Mouse (Mus musculus): ENCODE measurements around the gene Cfap100. TPM values are rescaled to one million over a fixed set of nuclear protein-coding genes. Genes with fewer than 3 reads are reported as not detected.

Cfap100 gene
- polyA plus RNA-seq, 1 experiment from 2014 or later = 3.1 TPM

DNA sequence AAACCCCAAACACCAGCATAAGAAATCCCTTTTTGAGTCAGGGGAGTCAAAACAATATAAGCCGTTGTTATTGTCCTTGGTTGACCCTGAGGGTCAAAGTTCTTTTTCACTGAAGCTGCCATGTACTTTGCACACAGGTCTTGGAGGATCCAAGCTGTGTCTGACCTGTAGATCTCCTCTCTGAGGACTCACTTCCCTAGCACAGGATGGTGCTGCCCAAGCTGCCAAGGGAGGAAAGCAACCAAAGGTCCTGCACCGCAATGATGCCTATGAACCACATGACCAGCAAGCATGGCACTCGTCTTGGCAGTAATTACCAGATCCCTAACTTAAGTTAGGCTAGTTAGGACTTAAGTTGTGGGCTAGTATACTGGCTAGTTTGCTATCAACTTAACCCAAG, 3.2 kb downstream of the Cfap100 start:
- Histone ChIP-seq H3K36me3 (ENCODE audit: poor library complexity, severe bottlenecking) (no peaks in the 10 kb centered on the region), H3K9me3 (replicated peaks) (no peaks in the 10 kb centered on the region), H3K9ac (no peak overlapping the region), H3K27ac (no peak overlapping the region), H3K4me2 (no peak overlapping the region), H3K4me3 (no peak overlapping the region), H3K27me3 (peaks cover 14% of the 10 kb centered on the region), H3K4me1 (peaks cover 23% of the 10 kb centered on the region)
- ATAC-seq = no peak
- 89% methylated on average over 3 of the region's 3 CpGs for WGBS

DNA sequence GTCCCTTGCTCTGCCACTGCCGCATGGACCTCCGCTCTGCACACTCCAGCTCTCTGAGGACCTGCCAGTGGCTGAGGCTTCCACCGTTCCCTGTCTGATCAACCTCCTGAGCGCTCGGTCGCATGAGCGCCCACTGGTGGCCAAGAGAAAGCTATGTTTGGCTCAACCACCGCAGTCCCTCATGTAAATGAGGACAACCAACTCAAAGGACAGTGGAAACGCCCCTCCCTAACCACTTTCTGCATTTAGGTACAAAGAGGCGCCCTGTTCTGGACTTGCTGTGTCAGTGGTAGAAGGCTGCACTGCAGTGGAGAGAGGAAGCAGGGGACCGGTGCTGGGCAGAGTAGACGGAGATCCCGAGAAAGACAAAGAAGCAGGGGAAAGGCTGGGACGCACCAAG, 6.0 kb downstream of the Cfap100 start:
- peak overlapping the region; percentile 48 for H3K9ac ChIP-seq
- no peak overlapping the region for H3K27ac ChIP-seq
- H3K4me2 ChIP-seq = peak overlapping the region; percentile 55
- H3K4me3 ChIP-seq = peak overlapping the region; percentile 23
- no peaks in the 10 kb centered on the region for H3K36me3 ChIP-seq (ENCODE audit: poor library complexity, severe bottlenecking)
- WGBS = 3% methylated on average over 14 of the region's 14 CpGs
- H3K4me1 ChIP-seq = peaks cover 11% of the 10 kb centered on the region; the same call in 1 of the 2 replicates
- ATAC-seq = peak; percentile 90
- H3K9me3 ChIP-seq (replicated peaks) = no peaks in the 10 kb centered on the region
- peaks cover 10% of the 10 kb centered on the region for H3K27me3 ChIP-seq

- Histone ChIP-seq H3K9me3 (replicated peaks) (no peaks in the 10 kb centered on the region), H3K4me1 (no peaks in the 10 kb centered on the region), H3K4me2 (no peak overlapping the region), H3K27me3 (no peaks in the 10 kb centered on the region), H3K4me3 (no peak overlapping the region), H3K9ac (no peak overlapping the region), H3K27ac (no peak overlapping the region), H3K36me3 (ENCODE audit: poor library complexity, severe bottlenecking) (no peaks in the 10 kb centered on the region)
- no peak for ATAC-seq
- WGBS = 84% methylated on average over 7 of the region's 7 CpGs
These were observed 16.7 kb downstream of the Cfap100 start for GRCm38 (mm10) chr6:90411926-90412325.

DNA sequence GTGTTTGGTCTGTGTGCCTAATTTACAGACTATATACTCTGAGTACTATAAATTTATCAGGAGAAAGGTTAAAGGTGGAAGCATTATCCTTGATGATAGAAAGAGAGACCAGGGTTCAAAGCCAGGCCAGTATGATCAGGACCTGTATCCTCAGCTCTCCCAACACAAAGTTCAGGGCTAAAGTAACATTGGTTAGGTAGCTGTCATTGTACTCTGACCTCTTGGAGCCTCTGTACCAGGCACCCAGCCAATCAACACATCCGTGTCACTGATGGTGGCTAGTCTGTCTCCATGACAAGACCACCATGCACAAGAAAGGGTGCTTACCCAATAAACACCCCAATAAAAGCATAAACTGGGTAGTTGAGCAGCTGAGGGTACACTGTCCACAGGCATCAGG, 17.6 kb downstream of the Cfap100 start:
- Histone ChIP-seq H3K9me3 (replicated peaks) (no peaks in the 10 kb centered on the region), H3K27me3 (no peaks in the 10 kb centered on the region), H3K4me1 (no peaks in the 10 kb centered on the region), H3K27ac (no peak overlapping the region), H3K36me3 (ENCODE audit: poor library complexity, severe bottlenecking) (peaks cover 5% of the 10 kb centered on the region), H3K9ac (no peak overlapping the region), H3K4me3 (no peak overlapping the region), H3K4me2 (no peak overlapping the region)
- ATAC-seq = no peak
- 73% methylated on average over 1 of the region's 1 CpGs for WGBS

DNA sequence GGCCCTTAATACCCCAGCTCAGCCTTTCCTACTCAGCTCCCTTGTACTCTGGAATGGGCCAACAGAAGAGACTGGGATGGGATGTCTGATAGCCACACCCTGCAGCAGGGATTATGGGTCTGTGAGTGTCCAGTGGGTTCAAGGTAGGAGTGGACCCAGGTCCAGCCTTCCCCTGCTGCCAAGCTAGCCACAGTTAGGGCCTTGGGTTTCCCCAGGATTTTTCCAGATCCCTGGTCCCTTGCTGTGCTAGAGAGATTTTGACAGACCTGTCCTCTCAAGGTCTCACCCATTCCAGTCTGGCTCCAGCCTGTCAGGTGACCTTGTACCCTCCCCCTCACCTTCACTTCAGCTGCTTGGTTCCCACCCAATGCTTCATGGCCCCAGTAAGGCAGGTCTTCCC, 20.0 kb downstream of the Cfap100 start:
- Histone ChIP-seq H3K27ac (no peak overlapping the region), H3K4me2 (no peak overlapping the region)
- ATAC-seq = no peak

GRCm38 (mm10) chr6:90397291-90397690, 31.3 kb downstream of the Cfap100 start:
- Histone ChIP-seq H3K4me2 (no peak overlapping the region), H3K36me3 (ENCODE audit: poor library complexity, severe bottlenecking) (peaks cover 50% of the 10 kb centered on the region), H3K4me1 (no peaks in the 10 kb centered on the region), H3K27me3 (no peaks in the 10 kb centered on the region), H3K27ac (no peak overlapping the region), H3K4me3 (no peak overlapping the region), H3K9me3 (replicated peaks) (no peaks in the 10 kb centered on the region), H3K9ac (no peak overlapping the region)
- 86% methylated on average over 3 of the region's 3 CpGs for WGBS
- ATAC-seq = no peak

More for the DNA sequence above, 20.0 kb downstream of the Cfap100 start:
- Histone ChIP-seq H3K4me3 (no peak overlapping the region), H3K9ac (no peak overlapping the region), H3K36me3 (ENCODE audit: poor library complexity, severe bottlenecking) (peaks cover 25% of the 10 kb centered on the region), H3K9me3 (replicated peaks) (no peaks in the 10 kb centered on the region), H3K27me3 (no peaks in the 10 kb centered on the region), H3K4me1 (no peaks in the 10 kb centered on the region)

- Histone ChIP-seq H3K36me3 (ENCODE audit: poor library complexity, severe bottlenecking) (peaks cover 51% of the 10 kb centered on the region), H3K27me3 (no peaks in the 10 kb centered on the region), H3K4me2 (no peak overlapping the region), H3K27ac (no peak overlapping the region), H3K4me1 (no peaks in the 10 kb centered on the region), H3K9ac (no peak overlapping the region), H3K9me3 (replicated peaks) (no peaks in the 10 kb centered on the region), H3K4me3 (no peak overlapping the region)
- no peak for ATAC-seq
- WGBS = 96% methylated on average over 2 of the region's 2 CpGs
These were observed 32.8 kb downstream of the Cfap100 start for GRCm38 (mm10) chr6:90395751-90396150.

DNA sequence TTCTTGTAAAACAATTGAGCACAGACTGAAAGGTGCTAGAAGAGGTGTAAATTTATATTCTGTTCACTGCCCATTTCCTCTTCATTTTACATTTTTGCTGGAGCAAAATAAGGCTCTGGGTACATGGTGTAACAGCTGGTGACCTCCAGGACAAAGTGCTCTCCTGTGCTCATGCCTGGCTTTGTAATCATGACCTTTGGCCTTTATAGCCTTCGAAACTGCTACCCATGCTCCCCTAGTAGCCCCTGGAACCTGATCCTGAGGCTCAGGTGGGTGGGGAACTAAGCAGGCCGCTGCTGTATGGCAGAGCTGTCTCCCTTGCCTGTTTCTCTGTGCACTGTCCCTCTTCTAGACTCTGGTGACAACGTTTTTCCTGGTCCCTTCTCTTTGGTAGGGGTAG, 34.6 kb downstream of the Cfap100 start:
- 76% methylated on average over 3 of the region's 3 CpGs for WGBS
- H3K4me2 ChIP-seq = no peak overlapping the region
- H3K27me3 ChIP-seq = no peaks in the 10 kb centered on the region
- H3K9me3 ChIP-seq (replicated peaks) = no peaks in the 10 kb centered on the region
- H3K9ac ChIP-seq = no peak overlapping the region
- H3K4me1 ChIP-seq = no peaks in the 10 kb centered on the region
- no peak overlapping the region for H3K4me3 ChIP-seq
- peaks cover 51% of the 10 kb centered on the region for H3K36me3 ChIP-seq (ENCODE audit: poor library complexity, severe bottlenecking)
- no peak overlapping the region for H3K27ac ChIP-seq
- no peak for ATAC-seq

GRCm38 (mm10) chr6:90390629-90391028, 38.0 kb downstream of the Cfap100 start:
- Histone ChIP-seq H3K36me3 (ENCODE audit: poor library complexity, severe bottlenecking) (peaks cover 69% of the 10 kb centered on the region), H3K27ac (no peak overlapping the region), H3K4me2 (no peak overlapping the region), H3K9ac (no peak overlapping the region), H3K4me3 (no peak overlapping the region), H3K4me1 (no peaks in the 10 kb centered on the region), H3K27me3 (no peaks in the 10 kb centered on the region), H3K9me3 (replicated peaks) (no peaks in the 10 kb centered on the region)
- WGBS = 85% methylated on average over 4 of the region's 4 CpGs
- no peak for ATAC-seq

GRCm38 (mm10) chr6:90381465-90381864, 47.1 kb downstream of the Cfap100 start:
- H3K4me2 ChIP-seq = no peak overlapping the region
- H3K27me3 ChIP-seq = no peaks in the 10 kb centered on the region
- H3K4me1 ChIP-seq = no peaks in the 10 kb centered on the region
- no peak overlapping the region for H3K4me3 ChIP-seq
- H3K9me3 ChIP-seq (replicated peaks) = no peaks in the 10 kb centered on the region
- WGBS = 95% methylated on average over 2 of the region's 2 CpGs
- no peak overlapping the region for H3K9ac ChIP-seq
- H3K36me3 ChIP-seq (ENCODE audit: poor library complexity, severe bottlenecking) = peaks cover 91% of the 10 kb centered on the region
- no peak overlapping the region for H3K27ac ChIP-seq
- no peak for ATAC-seq

- H3K27me3 ChIP-seq = no peaks in the 10 kb centered on the region
- H3K4me2 ChIP-seq = no peak overlapping the region
- no peaks in the 10 kb centered on the region for H3K9me3 ChIP-seq (replicated peaks)
- no peak overlapping the region for H3K9ac ChIP-seq
- peaks cover 92% of the 10 kb centered on the region for H3K36me3 ChIP-seq (ENCODE audit: poor library complexity, severe bottlenecking)
- ATAC-seq = no peak
- no peak overlapping the region for H3K4me3 ChIP-seq
- H3K27ac ChIP-seq = no peak overlapping the region
- 94% methylated on average over 2 of the region's 2 CpGs for WGBS
- peaks cover 5% of the 10 kb centered on the region for H3K4me1 ChIP-seq
These were observed 50.9 kb downstream of the Cfap100 start for GRCm38 (mm10) chr6:90377708-90378107.

DNA sequence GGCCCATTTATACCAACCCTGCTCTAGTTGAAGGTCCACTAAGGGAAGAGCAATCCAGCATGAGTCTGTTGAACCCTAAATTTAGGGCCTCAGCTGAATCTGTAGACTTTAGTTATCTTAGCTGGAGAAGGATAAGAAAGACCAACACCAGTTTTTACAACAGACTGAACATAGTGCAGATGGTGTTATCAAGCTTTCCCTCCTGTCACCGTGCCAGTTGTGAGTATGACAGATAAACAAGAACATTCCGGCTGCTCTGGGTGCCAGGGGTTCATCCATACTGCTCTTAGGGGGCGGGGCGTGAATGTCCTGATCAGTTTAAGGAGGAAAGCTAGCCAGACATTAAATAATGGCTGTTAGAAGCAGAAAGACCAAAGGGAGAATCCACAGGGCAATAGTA, 54.0 kb downstream of the Cfap100 start:
- Histone ChIP-seq H3K4me2 (no peak overlapping the region), H3K9me3 (replicated peaks) (no peaks in the 10 kb centered on the region), H3K9ac (no peak overlapping the region), H3K4me1 (peaks cover 26% of the 10 kb centered on the region), H3K27ac (no peak overlapping the region), H3K36me3 (ENCODE audit: poor library complexity, severe bottlenecking) (peaks cover 66% of the 10 kb centered on the region), H3K4me3 (no peak overlapping the region), H3K27me3 (no peaks in the 10 kb centered on the region)
- no peak for ATAC-seq
- WGBS = 95% methylated on average over 4 of the region's 4 CpGs

- Histone ChIP-seq H3K27me3 (peaks cover 2% of the 10 kb centered on the region; the same call in 1 of the 2 replicates), H3K9ac (peak overlapping the region; percentile 91), H3K9me3 (replicated peaks) (no peaks in the 10 kb centered on the region), H3K4me1 (peaks cover 30% of the 10 kb centered on the region), H3K27ac (peak overlapping the region; percentile 85), H3K4me3 (peak overlapping the region; percentile 94), H3K4me2 (peak overlapping the region; percentile 99), H3K36me3 (ENCODE audit: poor library complexity, severe bottlenecking) (peaks cover 25% of the 10 kb centered on the region)
- WGBS = under 1% methylated on average over 91 of the region's 98 CpGs
- peak; percentile 83 for ATAC-seq
These were observed 58.7 kb downstream of the Cfap100 start for GRCm38 (mm10) chr6:90369725-90370553.

All from forebrain, embryonic 13.5 days (tissue).